Mouse (Mus musculus): Measurements from ENCODE around the gene Cbx4.

Gene Cbx4

DNA sequence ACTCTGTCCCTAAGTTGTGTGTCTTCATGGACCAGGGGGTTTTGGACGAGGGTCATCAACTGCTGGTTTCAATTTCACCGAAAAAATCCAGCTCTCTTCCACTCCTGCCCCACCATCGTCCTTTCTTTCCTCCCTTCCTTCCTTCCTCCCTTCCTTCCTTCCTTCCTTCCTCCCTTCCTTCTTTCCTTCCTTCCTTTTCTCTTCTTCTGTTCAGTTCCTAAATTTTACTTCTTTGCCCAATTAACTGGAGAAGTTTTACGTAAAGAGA, 42.8 kb downstream of the Cbx4 start:
- in situ Hi-C loops (cut with MboI; ENCODE audit: low sequenced_read_pairs): no loop called here

DNA sequence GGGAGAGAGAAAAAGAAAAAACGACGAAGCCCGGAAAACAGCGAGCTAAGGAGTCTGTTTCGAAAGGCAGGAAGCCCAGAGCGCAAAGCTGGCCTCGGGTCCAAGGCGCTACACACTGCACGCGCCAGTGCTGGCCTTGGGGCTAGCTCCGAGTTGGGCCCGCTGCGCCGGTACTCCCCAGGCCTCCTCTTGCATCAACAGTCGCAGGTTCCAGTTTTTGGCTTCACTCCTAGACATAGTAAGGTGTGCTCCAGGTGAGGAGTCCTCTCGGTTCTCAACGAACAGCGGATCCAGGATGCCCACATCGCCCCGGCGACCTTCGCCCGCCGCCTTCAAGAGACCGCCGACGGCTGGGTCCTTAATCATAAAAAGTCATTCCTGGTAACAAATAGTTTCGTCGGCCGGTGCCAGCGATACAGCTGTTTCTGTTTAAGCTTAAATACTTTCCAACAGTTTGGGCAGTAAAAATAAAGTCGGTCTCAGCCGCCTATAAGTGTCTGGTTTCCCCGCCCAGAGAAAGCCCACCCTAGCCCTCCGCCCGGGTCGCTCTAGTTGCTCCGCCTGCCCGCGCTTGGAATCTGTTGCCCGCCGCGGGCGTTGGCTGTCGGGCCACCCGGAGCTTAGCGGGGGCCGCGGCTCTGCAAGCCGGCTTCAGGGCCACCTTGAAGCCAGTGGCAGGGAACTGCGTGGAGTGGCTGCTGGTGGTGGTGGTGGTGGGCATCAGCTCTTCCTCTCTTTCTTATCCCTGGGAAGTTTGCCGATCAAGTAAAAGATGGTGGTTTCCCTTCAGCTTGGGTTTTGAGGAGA, 43.4 kb downstream of the Cbx4 start:
- in situ Hi-C loops (cut with MboI; ENCODE audit: low sequenced_read_pairs): no loop called here

- in situ Hi-C loops (cut with MboI; ENCODE audit: low sequenced_read_pairs): no loop called here
Measured at GRCm38 (mm10) chr11:119041750-119042465, 44.1 kb downstream of the Cbx4 start.

DNA sequence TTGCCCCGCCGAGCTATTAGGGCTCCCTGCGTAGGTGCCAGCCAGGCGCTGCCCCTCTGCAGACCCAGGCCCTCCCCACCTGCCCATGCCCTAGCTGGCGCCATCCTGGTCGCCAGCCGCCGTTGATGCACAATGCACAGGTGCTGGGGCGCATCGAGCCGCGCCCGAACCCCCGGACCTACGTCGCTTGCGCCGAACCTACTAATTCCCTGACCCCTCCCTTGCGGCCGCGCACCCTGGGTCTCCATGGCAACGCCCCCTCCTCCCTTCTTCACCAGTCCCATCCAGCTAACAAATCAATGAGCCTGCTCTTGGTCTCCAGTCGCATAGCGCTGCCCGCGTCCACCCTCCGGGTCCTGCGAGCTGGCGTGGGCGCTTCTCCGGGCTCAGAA, 44.7 kb downstream of the Cbx4 start:
- in situ Hi-C loops (cut with MboI; ENCODE audit: low sequenced_read_pairs): no loop called here

- in situ Hi-C loops (cut with MboI; ENCODE audit: low sequenced_read_pairs): no loop called here
Measured at GRCm38 (mm10) chr11:119040600-119041324, 45.3 kb downstream of the Cbx4 start, which contains the start of gene Cbx8. Cbx8 (minus strand) TSS chr11:119040969.

DNA sequence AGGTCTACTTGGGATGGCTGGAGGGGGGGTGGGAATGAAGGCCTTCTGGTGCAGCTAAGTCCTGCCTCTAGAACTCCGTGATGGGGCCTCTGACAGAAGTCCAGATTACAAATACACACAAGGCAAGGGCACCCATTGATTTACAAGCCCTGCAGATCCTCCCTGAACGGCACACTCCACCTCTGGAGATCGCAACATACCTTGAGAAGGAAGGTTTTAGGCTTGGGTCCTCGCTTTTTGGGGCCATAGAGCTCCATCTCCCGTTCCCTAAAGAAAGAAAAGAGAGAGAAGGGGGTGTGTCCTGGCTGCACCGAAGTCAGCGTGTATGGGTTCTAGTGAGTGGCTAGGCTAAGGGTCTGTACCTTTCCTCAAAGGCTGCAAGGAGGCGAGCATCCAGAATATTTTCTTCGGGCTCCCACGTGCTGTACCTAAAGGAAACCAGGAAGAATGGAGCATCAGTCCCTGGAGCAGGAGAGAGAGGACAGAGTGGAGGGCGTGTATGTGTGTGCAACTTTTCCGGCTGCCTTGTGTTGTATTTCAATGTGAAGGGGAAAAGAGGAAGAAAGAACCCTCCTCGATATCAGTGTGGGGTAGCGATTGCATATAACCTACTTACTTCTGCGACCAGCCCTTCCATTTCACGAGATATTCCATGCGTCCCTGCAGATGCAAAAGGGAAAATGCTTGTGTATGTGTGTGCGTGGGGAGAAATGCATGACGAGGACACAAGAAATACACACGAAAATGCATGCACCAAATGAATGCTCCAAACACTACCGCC, 46.1 kb downstream of the Cbx4 start:
- in situ Hi-C loops (cut with MboI; ENCODE audit: low sequenced_read_pairs): loop anchor here (10.0 kb wide), 1 partner anchor 155 kb away; no protein-coding TSS in a partner anchor

DNA sequence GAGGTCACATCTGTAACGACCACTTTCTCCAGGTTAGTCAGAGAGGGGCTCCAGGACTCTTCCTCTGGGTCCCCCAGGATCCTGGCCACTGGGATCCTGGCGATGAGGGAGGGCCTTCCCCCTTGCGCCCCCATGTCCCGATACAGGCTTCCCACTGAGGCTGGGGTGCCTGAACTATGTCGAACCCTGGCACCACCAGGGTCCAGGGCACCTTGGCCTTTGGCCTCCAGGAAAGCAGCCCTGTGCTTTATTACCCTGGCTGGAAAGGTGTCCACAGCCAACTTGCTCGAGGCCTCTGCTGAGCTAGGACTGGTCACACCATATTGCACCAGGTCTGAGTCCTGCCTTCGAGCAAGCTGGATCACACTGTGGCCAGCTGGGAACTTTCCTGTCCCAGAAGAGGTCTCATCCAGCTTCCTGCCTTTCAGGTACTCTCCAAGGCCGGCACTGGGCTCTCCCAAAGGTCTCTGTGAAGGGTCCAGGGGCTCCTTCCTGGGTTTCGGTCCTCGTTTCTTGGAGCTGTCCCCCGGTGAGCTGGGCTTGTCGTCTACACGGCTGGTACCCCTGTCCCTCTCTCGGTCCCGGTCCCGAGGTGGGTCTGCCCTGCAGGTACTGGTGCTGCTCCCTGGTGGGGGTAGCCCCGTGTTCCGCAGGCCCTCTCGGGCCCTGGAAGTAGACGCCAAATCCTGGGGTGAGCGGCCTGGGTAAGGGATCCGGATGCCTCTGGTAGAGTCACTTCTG, 47.1 kb downstream of the Cbx4 start:
- in situ Hi-C loops (cut with MboI; ENCODE audit: low sequenced_read_pairs): loop anchor here (10.0 kb wide), 1 partner anchor 156 kb away; no protein-coding TSS in a partner anchor

GRCm38 (mm10) chr11:119037780-119038401, 48.1 kb downstream of the Cbx4 start:
- in situ Hi-C loops (cut with MboI; ENCODE audit: low sequenced_read_pairs): loop anchor here (10.0 kb wide), 1 partner anchor 157 kb away; no protein-coding TSS in a partner anchor

GRCm38 (mm10) chr11:119036934-119037779, 48.9 kb downstream of the Cbx4 start:
- in situ Hi-C loops (cut with MboI; ENCODE audit: low sequenced_read_pairs): loop anchor here (10.0 kb wide), 1 partner anchor 158 kb away; no protein-coding TSS in a partner anchor

DNA sequence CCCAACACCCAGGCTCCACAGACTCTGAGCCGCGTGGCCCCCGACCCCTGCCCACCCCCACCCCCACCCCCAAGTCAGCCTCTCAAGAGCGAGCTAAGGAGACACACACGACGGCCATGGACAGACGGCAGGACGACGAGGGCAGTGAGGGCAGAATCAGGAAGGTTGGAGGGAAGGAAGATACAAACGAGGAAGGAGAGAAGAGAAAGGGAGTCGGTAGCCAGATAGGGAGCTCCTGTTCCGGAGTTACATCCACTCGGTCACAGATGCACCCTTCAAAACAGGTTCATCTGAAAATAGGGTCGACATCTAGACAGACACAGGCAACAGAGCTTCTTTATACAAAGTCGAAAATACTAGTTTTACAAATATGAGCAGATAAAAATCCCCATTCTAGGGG, 49.6 kb downstream of the Cbx4 start:
- in situ Hi-C loops (cut with MboI; ENCODE audit: low sequenced_read_pairs): loop anchor here (10.0 kb wide), 1 partner anchor 158 kb away; no protein-coding TSS in a partner anchor

- in situ Hi-C loops (cut with MboI; ENCODE audit: low sequenced_read_pairs): loop anchor here (10.0 kb wide), 1 partner anchor 159 kb away; no protein-coding TSS in a partner anchor
Measured at GRCm38 (mm10) chr11:119035686-119036165, 50.3 kb downstream of the Cbx4 start.

- in situ Hi-C loops (cut with MboI; ENCODE audit: low sequenced_read_pairs): loop anchor here (10.0 kb wide), 1 partner anchor 160 kb away; no protein-coding TSS in a partner anchor
Measured at GRCm38 (mm10) chr11:119035094-119035685, 50.8 kb downstream of the Cbx4 start.

DNA sequence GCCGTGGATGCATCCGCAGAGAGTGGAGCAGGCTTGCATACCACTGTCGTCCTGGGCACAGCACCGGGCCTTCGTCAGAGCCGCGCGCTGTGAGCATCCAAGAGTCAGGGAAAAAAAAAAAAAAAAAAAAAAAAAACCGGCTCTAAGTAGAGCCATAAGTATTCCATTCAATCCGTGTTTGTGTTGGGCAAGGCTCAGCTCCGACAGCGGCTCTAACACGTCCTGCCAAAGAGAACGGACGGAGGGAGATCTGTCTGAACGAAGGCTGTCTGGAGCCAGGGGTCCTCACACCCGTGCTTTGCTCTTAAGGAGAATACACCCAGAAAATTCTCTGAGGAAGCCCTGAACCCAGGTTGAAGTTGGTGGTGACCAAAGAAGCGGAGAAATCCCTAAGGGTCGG, 51.4 kb downstream of the Cbx4 start:
- in situ Hi-C loops (cut with MboI; ENCODE audit: low sequenced_read_pairs): loop anchor here (10.0 kb wide), 1 partner anchor 160 kb away; no protein-coding TSS in a partner anchor

DNA sequence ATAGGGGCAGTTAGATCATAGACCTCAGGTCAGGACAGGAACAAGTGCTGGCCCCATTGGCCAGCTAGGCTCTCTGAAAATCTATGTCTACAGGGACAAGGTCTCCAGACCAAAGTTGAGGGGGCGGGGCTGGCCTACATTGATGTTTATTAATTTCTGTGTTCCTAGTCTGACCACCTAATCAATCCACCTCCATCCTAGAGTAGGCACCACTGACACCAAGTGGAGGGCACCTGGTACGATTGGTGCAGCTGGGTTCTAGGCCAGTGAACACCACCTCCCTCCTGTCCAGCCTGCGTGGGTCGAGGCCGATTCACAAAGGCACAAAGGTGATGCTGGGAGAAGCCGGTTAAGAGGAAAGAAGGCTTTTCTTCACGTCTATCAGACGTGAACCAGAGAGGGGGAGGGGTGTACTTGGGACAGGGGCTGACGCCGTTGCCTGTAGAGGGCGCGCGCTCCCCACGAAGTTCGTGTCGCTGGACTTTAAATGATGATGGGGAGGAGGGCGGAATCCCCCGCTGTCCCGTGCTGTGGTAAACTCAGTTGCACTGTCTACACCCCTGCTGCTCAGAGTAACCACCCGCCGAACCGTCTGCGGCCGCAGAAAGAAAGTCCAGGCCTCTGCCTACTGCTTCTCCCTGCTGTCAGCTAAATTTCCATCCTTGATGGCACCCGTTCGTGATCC, 52.0 kb downstream of the Cbx4 start:
- in situ Hi-C loops (cut with MboI; ENCODE audit: low sequenced_read_pairs): loop anchor here (10.0 kb wide), 1 partner anchor 161 kb away; no protein-coding TSS in a partner anchor

All from CH12F3 (cell line).